Mouse (Mus musculus): Measurements from ENCODE around the gene Csf3.
"Not testable (repeated sequence)": the region's sequence is repeated elsewhere in the genome, so short reads cannot be mapped to it uniquely, and the experiment has no call there.

Csf3 gene

GRCm38 (mm10) chr11:98701213-98701670, at the start of gene Csf3:
Gene Csf3, plus strand, starts transcription at chr11:98701263.
- DNase-seq (ENCODE audit: low spot score) = no peak

- DNase-seq (ENCODE audit: low spot score) = peak; percentile 40
Observed at GRCm38 (mm10) chr11:98655076-98655475, 46.0 kb upstream of the Csf3 start.

- DNase-seq (ENCODE audit: low spot score) = peak; percentile 53
Observed at GRCm38 (mm10) chr11:98660517-98660916, 40.5 kb upstream of the Csf3 start.

- DNase-seq (ENCODE audit: low spot score) = no peak
Observed at GRCm38 (mm10) chr11:98664091-98664490, 37.0 kb upstream of the Csf3 start, which contains the start of gene Gsdma. Gene Gsdma, plus strand, starts transcription at chr11:98664351.

DNA sequence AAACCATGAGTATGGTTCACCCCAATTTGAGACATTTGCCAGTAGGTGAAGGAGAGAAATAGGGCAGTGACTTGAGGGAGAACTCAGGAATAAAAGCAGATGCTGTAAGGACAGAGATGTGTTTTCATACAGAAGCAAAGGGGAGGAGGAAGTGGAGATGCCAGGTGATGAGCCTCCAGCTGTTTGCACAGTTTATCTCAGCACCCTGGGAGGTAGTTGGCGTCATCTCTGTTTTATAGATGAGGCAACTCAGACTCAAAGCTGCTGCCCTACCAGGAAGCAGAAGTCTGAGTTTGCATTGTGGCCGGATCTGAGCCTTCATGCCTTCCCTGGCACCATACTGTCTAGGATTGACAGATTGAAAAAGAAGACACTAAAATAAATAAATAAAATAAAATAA, 32.1 kb upstream of the Csf3 start:
- DNase-seq (ENCODE audit: low spot score) = no peak

- no peak for DNase-seq (ENCODE audit: low spot score)
Observed at GRCm38 (mm10) chr11:98671284-98671815, 29.7 kb upstream of the Csf3 start.

DNA sequence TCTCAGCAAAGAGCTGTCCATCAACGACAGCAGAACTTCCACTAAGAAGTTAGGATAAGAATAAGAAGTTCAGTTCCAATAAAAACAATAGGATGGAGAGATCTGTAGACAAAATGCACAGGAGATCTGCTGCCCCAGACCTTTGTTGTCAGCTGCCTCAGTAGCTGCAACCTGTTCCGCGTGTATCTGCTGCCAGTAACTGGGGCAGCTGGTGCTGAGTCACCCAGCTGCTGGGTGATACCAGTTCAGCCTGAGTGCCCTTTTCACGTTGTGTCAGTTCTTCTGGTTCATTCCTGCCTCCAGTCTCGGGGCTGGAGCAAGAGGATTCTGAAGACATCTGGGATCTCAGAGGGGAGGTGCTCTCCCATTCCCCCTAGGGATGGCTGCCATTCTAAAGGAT, 29.2 kb upstream of the Csf3 start:
- peak; percentile 47 for DNase-seq (ENCODE audit: low spot score)

GRCm38 (mm10) chr11:98672482-98672881, 28.6 kb upstream of the Csf3 start:
- DNase-seq (ENCODE audit: low spot score) = no peak

DNA sequence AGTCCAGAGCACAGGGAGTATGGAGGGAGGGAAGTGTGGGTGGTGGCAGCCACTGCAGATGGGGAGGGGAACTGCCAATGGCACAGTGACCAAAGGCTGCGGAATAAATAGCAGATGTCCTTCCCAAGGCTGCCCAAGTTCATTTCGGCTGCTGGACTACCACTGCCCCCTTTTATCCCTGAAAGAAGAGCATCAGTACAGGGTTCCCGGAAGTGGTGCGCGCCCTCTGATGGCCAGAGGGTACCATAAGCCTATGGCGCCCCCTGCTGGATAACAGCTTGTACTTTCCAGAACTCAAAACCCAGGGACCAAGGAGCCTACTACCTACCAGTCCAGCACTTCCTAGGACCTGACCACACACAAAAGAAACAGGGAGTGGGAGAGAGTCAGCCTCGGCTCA, 27.9 kb upstream of the Csf3 start:
- DNase-seq (ENCODE audit: low spot score) = peak; percentile 36

- no peak for DNase-seq (ENCODE audit: low spot score)
Observed at GRCm38 (mm10) chr11:98675829-98676363, 25.2 kb upstream of the Csf3 start.

- DNase-seq (ENCODE audit: low spot score) = no peak
Observed at GRCm38 (mm10) chr11:98680023-98680422, 21.0 kb upstream of the Csf3 start.

GRCm38 (mm10) chr11:98680595-98680994, 20.5 kb upstream of the Csf3 start:
- not testable (repeated sequence) for DNase-seq (ENCODE audit: low spot score)

GRCm38 (mm10) chr11:98681186-98681585, 19.9 kb upstream of the Csf3 start:
- DNase-seq (ENCODE audit: low spot score) = no peak

- DNase-seq (ENCODE audit: low spot score) = peak; percentile 98
Observed at GRCm38 (mm10) chr11:98681786-98682745, 19.0 kb upstream of the Csf3 start, which contains the start of gene Psmd3. Gene Psmd3, plus strand, starts transcription at chr11:98682554.

DNA sequence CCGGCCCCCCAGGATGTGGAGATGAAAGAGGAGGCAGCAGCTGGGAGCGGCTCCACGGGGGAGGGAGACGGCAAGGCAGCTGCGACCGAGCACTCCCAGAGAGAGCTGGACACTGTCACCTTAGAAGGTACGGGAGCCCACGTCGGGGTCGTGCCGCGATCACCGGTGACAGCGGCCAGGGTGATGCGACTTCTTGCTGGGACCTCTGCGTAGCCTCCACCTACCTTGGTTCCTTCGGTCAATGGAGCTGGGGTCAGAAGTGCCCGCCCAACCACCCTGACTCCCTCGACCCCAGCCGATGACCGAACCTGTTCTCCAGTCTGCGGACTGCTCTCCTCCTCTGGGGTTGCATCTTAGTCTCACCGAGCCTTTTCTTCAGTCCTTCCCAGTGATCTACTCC, 18.3 kb upstream of the Csf3 start:
- no peak for DNase-seq (ENCODE audit: low spot score)

DNA sequence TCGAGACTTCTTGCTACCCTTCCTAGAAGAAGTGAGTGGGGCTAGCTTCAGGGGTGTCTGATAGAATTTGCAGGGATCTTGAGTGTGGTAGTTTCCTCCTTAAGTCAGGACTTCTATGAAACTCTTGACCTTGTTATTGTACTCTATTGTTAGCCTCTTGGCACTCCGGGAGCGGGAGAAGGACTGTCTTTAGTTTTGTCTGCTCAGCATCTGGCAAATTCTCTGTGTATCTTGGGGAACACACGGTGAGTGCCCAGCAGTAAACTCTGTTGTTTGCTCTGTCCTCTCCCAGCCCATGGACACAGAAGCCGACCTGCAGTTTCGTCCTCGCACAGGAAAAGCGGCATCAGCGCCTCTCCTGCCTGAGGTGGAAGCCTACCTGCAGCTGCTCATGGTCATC, 15.4 kb upstream of the Csf3 start:
- no peak for DNase-seq (ENCODE audit: low spot score)

GRCm38 (mm10) chr11:98686976-98687375, 14.1 kb upstream of the Csf3 start:
- no peak for DNase-seq (ENCODE audit: low spot score)

DNA sequence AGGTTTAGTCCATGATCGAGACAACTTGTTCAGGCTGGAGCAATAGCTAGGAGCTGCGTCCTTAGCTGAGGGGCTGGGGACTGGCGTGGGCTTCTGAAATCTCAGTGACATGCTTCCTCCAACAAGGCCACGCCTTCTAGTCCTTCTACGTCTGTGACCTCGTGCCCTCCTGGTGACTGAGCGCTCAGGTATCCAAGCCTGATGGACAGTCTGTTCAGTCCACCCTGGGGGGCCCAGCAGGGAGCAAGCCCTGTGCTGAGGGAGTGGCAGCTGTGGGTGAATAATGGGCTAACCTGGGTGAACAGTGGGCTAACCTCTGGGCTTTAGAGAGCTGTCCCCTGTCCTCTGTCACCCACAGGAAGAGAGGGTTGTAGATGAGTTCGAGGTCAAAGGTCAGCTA, 13.1 kb upstream of the Csf3 start:
- DNase-seq (ENCODE audit: low spot score) = no peak

- DNase-seq (ENCODE audit: low spot score) = no peak
Observed at GRCm38 (mm10) chr11:98693201-98693600, 7.9 kb upstream of the Csf3 start.

DNA sequence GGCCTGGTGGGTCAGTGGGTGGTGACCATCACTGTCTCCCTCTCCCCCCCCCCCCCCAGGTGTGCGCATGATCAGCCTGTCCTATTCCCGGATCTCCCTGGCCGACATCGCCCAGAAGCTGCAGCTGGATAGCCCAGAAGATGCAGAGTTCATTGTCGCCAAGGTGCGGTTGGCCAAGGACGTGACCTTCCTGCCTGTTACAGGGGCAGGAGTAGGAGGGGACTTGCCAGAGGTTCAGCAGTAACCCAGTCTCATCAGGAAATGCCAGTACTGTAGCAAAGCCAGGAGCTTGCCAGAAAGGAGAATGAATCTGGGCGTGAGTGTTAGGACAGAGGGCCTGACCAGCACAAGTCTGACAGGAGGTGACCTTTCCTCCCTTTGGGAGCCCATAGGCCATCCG, 7.3 kb upstream of the Csf3 start:
- DNase-seq (ENCODE audit: low spot score) = no peak

DNA sequence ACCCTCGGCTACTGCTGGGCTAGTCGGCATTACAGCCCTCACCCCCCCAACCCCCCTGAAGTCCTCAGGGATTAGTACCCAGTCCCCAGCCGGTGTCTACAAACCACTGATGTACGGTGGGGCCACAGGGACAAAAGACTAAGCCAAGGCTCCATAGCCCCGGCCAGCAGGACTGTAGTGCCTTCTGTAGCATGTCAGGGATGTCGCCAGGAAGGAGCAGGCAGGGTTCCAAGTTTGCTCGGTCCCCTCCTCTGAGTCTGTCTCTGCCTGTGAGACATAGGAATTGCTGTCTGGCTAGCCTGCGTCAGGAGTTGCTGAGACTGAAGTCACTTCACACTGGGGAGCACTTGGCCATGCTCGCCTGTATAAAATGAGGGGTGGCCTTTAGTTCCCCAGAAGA, 6.8 kb upstream of the Csf3 start:
- DNase-seq (ENCODE audit: low spot score) = no peak

DNA sequence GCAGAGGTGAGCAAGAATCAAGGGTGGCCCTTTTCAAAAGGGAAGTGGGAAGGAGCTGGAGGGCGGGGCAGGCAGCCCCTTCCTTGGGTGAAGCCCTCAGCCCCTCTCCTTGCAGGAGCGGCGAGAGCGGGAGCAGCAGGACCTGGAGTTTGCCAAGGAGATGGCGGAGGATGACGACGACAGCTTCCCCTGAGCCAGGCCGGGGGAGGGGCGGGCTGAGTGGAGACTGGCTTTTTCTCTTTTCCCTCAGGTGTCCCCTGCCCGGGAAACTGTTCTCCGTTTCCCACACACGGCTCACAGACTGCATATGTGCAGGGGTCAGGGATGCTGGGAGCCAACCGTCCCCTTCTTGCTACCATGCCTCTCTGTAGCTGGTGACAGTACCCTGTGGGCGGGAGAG, 5.7 kb upstream of the Csf3 start:
- DNase-seq (ENCODE audit: low spot score) = no peak
